Mouse (Mus musculus) ovary, postnatal 10 days (tissue): ENCODE data around the gene U90926.

Experiments
- DNase-seq: peaks from one replicate; pipeline ENCODE4 v3.0.0; 2022; ENCODE audit warnings: low spot score

Gene U90926

GRCm38 (mm10) chr5:92215308-92215707 is at the start of gene U90926:
Gene U90926, minus strand, starts transcription at chr5:92215408.
- DNase-seq = no peak

DNA sequence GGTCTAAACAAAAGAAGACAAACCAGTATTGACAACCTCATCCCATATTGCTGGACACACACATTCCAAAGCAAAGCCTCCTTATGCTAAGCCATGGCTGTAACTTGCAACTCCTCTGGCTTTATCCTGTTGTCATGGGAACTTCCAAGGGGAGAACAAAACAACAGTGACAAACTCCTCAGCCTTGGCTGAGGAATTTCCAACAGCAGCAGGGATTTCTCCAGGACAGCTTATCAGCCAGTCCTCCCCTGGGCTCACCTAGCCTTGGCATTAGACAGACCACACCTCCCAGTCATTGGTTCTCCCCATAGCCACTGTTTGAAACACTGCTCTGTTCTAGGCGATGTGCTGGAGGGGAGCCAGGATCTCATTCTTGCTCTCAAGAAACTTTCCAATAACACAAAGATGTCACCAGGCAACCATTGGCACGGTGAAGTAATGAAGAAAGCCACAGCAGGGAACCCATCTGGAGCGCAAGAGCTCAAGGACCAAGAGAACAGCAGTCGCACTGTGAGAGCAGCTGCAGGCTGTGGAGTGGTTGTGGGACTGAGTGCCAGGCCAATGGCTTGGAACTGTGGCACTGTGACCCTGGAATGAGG is 48.7 kb upstream of the U90926 start:
- DNase-seq = peak; percentile 15

DNA sequence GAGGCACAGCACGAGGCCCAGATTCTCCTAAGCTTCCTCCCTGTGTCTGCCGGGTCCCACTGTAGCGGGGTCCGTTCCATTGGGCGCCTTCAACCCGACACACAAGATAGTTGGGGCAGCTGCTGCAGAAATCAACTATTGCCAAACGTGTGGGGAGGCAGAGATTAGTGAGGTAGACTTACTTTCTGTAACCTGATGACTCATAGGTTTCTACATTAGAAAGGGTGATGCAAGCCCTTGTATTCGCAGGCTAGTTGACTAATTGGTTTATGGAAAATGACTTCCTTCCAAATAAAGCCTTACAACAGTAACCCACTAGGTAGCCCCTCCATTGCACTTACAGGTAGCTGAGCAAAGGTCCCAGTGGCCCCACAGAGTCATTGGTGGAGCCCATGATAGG is 47.4 kb upstream of the U90926 start:
- DNase-seq = no peak

GRCm38 (mm10) chr5:92256218-92256617 is 41.0 kb upstream of the U90926 start, which contains the start of gene Ppef2:
Gene Ppef2, minus strand, starts transcription at chr5:92256278.
- DNase-seq = no peak

GRCm38 (mm10) chr5:92254476-92254875 is 39.3 kb upstream of the U90926 start:
- no peak for DNase-seq

DNA sequence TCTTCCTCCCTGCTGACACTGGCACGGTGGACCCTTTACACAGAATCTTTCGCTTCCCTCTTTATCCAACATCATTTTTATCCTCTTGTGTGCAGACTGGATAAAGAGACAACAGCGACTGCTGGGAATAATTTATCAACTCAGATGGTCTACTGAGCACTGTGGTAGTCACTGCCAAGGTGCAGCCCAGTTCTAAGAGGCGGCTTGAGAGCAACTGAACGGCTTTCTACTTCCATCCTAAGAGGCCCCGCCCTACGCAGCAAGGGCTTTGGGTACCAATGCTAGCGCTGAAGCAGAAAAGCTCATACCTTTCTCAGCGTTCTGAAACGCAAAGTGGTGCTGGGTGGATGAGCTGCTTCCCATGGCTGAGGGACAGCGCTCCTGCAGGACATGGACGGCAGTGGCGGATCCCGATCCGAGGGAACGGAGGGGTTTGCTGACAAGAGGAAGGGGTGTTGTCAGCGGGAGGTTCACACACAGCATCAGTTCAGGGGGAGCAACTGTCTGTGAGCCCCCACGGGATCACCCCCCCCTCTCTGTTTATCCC is 37.7 kb upstream of the U90926 start:
- no peak for DNase-seq

GRCm38 (mm10) chr5:92252031-92252430 is 36.8 kb upstream of the U90926 start:
- DNase-seq = no peak

DNA sequence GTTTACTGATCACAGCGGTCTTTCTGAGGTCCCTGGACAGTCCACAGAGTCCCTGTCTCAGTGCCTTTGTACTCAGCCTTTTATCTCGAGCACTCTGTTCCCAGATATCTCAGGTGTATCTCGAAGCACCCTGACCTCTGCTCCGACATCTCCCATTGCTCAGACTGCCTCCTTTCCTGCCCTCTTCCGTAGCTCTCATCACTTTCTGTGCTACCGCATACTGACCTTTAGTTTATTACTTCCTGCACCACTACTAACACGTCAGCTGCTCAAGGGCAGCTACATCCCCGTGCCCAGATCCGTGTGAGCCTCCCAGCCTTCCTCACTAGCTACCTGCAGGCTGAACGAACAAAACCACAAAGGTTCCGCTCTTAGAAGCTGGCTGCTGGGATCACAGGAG is 33.4 kb upstream of the U90926 start:
- DNase-seq = no peak

GRCm38 (mm10) chr5:92245483-92245882 is 30.3 kb upstream of the U90926 start:
- DNase-seq = no peak

GRCm38 (mm10) chr5:92244900-92245299 is 29.7 kb upstream of the U90926 start:
- no peak for DNase-seq

DNA sequence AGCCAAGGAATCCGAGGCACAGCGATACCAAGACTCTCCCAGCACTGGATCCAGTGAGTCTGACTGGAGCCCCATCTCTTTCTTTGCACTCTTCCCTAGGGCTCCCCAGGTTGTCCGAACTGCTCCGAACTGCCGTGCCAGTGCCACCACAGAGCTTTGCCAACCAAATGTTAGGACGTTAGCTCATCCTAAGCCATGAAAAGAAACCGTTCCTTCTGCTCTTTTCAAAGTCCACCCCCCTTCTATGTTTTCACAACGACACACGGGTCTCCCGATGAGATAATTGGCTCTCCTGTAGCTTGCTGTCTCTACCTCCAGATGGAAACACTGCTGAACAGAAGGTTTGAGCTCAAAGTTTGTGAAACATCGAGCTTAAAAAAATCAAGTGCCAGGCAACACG is 25.6 kb upstream of the U90926 start:
- DNase-seq = no peak

- DNase-seq = peak; percentile 18
Measured at GRCm38 (mm10) chr5:92239333-92240232, 24.4 kb upstream of the U90926 start.

- no peak for DNase-seq
Measured at GRCm38 (mm10) chr5:92234939-92235557, 19.8 kb upstream of the U90926 start.

GRCm38 (mm10) chr5:92233366-92233765 is 18.2 kb upstream of the U90926 start:
- DNase-seq = no peak

GRCm38 (mm10) chr5:92231836-92232235 is 16.6 kb upstream of the U90926 start:
- no peak for DNase-seq

DNA sequence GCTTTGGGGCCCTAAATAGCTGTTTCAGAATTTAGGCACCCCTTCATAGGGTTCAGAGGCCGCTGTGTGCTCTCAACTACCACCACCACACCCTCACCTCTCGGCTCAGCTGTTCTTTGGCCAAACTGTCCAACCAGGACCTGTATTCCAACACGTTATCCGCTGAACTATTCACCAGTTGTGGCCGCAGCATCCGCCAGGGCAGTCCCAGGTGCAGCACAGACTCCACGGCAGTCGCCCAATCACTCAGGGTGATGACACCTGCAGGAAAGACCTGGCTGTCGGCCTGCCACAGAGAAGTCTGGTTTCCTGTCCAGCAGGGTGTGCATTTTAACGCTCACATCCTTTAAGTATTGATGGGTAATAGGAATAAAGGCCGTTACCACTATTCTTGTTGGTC is 15.1 kb upstream of the U90926 start:
- DNase-seq = no peak

DNA sequence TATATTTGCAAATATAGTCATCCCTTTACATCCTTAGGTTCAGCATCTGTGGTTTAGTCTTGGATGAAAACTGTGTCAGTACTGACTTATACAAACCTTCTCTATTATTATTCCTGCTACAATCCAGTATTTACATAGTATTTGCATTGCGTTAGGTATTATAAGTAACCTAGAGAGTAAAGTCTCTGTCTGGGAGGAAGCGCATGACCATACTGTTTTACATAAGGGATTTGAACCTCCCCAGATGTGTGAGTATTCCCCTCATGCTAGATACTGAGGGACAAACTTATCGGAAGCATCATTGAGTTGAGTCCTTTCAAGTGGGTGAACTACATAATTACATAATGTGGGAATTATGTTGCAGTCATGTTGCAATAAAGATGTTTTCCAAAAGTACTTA is 14.3 kb upstream of the U90926 start:
- no peak for DNase-seq

DNA sequence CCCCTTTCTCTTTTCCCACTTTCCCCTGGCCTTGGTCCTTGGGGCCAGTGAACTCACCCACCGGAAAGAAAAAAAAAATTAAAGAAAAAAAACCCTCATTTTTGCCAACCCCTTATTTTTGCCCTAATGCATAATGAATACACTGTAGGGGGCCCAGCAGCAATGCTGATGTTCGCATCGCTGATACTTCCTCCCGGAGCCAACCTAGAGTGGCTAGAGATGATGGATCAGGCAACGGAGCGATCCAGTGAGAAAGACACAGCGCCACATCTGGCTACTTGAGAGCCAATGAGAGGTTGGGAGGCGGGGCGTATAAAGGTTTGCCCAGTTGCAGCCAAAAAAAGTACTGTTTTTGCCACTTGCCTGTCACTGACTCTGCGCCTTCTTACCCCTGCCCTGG is 13.6 kb upstream of the U90926 start:
- no peak for DNase-seq

DNA sequence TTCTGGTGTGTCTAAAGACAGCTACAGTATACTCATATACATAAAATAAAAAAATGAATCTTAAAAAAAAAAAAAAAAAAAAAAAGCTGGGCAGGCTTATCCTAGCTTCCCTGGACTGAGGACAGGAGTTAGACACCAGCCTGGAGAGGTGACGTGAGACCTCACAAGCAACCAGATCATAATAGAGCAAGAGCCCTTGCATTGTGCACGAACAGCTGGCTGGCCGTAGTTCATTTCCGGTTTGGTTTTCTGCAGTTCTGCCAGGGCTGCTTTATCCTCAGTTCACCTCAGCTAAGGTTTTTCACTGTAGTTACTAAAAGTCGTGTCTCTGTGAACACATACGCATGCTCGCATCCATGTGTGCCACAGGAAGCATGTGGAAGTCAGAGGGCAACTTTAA is 12.6 kb upstream of the U90926 start:
- no peak for DNase-seq

DNA sequence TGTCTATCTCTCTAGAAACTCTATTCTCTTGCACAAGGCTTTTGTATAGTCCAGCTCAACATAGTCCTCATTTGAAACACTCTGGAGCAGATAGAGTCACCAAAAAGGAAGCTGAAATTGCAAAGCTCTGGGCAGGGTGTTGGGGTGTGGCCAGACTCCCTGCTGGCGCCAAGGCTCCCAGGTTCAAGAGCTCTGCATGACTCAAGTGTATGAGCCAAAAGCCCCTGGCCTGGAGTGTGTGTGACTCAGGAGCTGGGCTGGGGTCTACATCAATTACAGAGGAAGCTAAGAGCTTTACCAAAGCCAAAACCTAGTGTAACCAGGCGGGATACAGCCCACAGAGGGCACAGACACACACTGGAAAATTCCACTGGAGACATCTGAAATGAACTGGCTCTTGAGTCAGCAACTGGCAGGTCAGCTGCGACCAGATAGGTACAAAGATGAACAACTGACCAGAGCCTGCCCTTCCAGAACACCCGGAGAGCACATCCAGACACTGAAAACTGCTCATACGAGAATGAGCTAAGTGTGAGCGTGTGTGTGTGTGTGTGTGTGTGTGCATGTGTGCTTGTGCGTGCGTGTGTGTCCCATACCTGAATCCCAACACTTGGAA is 5.2 kb upstream of the U90926 start:
- DNase-seq = no peak

DNA sequence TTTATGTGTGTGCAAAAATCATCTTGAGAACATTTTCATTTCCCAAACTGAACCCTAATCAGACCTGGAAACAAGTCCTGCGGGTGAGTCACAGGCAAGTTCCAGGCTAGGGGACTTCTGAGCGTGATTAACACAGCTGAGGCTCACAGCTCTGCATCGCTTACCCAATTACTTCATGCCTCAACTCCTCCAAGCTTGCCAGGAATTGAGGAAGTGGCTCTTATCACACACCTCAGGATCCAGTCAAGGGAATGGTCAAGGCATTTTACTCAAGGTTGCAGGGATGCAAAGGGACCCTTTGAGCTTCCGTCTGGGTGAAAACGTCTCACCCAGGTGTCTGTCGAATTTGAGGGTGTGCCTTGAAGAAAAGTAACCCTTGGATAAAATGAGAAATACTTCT is 4.6 kb upstream of the U90926 start:
- no peak for DNase-seq
